Mouse (Mus musculus) forebrain, embryonic 15.5 days (tissue): ENCODE data around the gene Dnmt3a. TPM values are rescaled to one million over a fixed set of nuclear protein-coding genes. Genes with fewer than 3 reads are reported as not detected.

Experiments
- ATAC-seq: fragments of 200-750 bp; cut with Nextera tagmentation; replicated peaks from 2 replicates; pipeline ENCODE4 v1.8.0; 2017; ENCODE audit warnings: mild to moderate bottlenecking, moderate TSS enrichment, moderate library complexity
- H3K27ac ChIP-seq: fragments of 300-500 bp; sonication (generic); replicated peaks from 2 replicates; pipeline ENCODE4 v1.5.1; 2015; ENCODE audit warnings: mild to moderate bottlenecking, inconsistent platforms
- H3K27me3 ChIP-seq: fragments of 300-500 bp; sonication (generic); 2 replicates; pipeline ENCODE4 v1.6.1; 2015; ENCODE audit warnings: inconsistent platforms
- H3K36me3 ChIP-seq: fragments of 300-500 bp; sonication (generic); 2 replicates; pipeline ENCODE4 v1.6.1; 2015; ENCODE audit warnings: mild to moderate bottlenecking, inconsistent platforms
- H3K4me1 ChIP-seq: fragments of 300-500 bp; sonication (generic); 2 replicates; pipeline ENCODE4 v1.6.1; 2015; ENCODE audit warnings: inconsistent platforms
- H3K4me2 ChIP-seq: fragments of 300-500 bp; sonication (generic); replicated peaks from 2 replicates; pipeline ENCODE4 v1.6.1; 2015; ENCODE audit warnings: mild to moderate bottlenecking, inconsistent platforms
- H3K4me3 ChIP-seq: fragments of 300-500 bp; sonication (generic); 2 replicates; pipeline ENCODE4 v1.5.1; 2015; ENCODE audit warnings: mild to moderate bottlenecking, inconsistent platforms
- H3K9ac ChIP-seq: fragments of 300-500 bp; sonication (generic); replicated peaks from 2 replicates; pipeline ENCODE4 v1.6.1; 2015; ENCODE audit warnings: mild to moderate bottlenecking, inconsistent platforms
- H3K9me3 ChIP-seq: fragments of 300-500 bp; sonication (generic); 2 replicates; pipeline ENCODE4 v1.6.1; 2016; ENCODE audit warnings: inconsistent platforms
- WGBS: fragments of 180-500 bp; shearing (Covaris S2); methylation state at CpG from one replicate; pipeline ENCODE4 v1.1.7; 2015; ENCODE audit warnings: mixed read lengths; 5-methylcytosine and 5-hydroxymethylcytosine counted together
- polyA plus RNA-seq: library from polyadenylated mRNA; unstranded; fragments of >200 nt; fragmentation: Nextera tagmentation; extraction: Ambion mirVana; gene quantifications from 2 replicates; pipeline ENCODE4 v1.2.1, GENCODE M21; 2015

The Dnmt3a gene
- polyA plus RNA-seq, 1 experiment from 2014 or later, result 95.4 TPM

GRCm38 (mm10) chr12:3843918-3844317 is 38.1 kb downstream of the Dnmt3a start:
- ATAC-seq, result no peak
- Histone ChIP-seq H3K9ac (no peak overlapping the region), H3K27me3 (no peaks in the 10 kb centered on the region), H3K36me3 (peaks cover 5% of the 10 kb centered on the region; the same call in 1 of the 2 replicates), H3K9me3 (no peaks in the 10 kb centered on the region), H3K4me2 (no peak overlapping the region), H3K27ac (no peak overlapping the region), H3K4me3 (no peak overlapping the region), H3K4me1 (peaks cover 16% of the 10 kb centered on the region)
- 37% methylated on average over 7 of the region's 7 CpGs for WGBS

DNA sequence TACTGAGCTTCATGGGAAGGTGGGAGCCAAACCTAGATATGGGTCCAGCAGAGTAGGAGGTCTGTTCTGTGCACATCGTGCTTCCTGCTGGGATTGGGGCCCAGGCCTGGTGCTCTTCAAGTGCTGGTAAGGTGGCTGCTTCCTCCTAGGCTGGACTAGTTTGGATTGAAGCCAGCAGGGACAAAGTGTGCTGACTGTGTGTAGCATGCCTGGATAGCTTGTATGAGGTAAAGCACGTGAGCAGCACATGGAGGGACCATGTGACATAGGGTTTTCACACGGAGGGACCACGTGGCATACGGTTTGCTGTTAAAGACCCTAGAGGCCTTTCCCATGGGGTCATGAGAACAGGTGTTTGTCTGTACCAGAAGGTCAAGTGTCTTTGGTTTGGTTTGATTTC is 38.5 kb downstream of the Dnmt3a start:
- ATAC-seq, result no peak
- Histone ChIP-seq H3K9me3 (no peaks in the 10 kb centered on the region), H3K27ac (no peak overlapping the region), H3K4me2 (no peak overlapping the region), H3K4me1 (peaks cover 16% of the 10 kb centered on the region), H3K4me3 (no peak overlapping the region), H3K36me3 (peaks cover 5% of the 10 kb centered on the region; the same call in 1 of the 2 replicates), H3K9ac (no peak overlapping the region), H3K27me3 (no peaks in the 10 kb centered on the region)
- WGBS, result 86% methylated on average over 5 of the region's 5 CpGs

GRCm38 (mm10) chr12:3849481-3849880 is 43.7 kb downstream of the Dnmt3a start:
- peaks cover 15% of the 10 kb centered on the region; the same call in 1 of the 2 replicates for H3K36me3 ChIP-seq
- no peak overlapping the region for H3K9ac ChIP-seq
- no peak overlapping the region for H3K4me2 ChIP-seq
- H3K4me3 ChIP-seq, result no peak overlapping the region
- H3K4me1 ChIP-seq, result no peaks in the 10 kb centered on the region
- H3K27ac ChIP-seq, result no peak overlapping the region
- WGBS, result 94% methylated on average over 13 of the region's 13 CpGs
- no peaks in the 10 kb centered on the region for H3K9me3 ChIP-seq
- H3K27me3 ChIP-seq, result no peaks in the 10 kb centered on the region
- ATAC-seq, result no peak

GRCm38 (mm10) chr12:3850165-3850564 is 44.4 kb downstream of the Dnmt3a start:
- WGBS, result 54% methylated on average over 5 of the region's 5 CpGs

GRCm38 (mm10) chr12:3850731-3851130 is 44.9 kb downstream of the Dnmt3a start:
- WGBS, result 67% methylated on average over 6 of the region's 6 CpGs
- H3K4me2 ChIP-seq, result no peak overlapping the region
- no peak overlapping the region for H3K9ac ChIP-seq
- no peak overlapping the region for H3K27ac ChIP-seq
- H3K27me3 ChIP-seq, result no peaks in the 10 kb centered on the region
- H3K4me3 ChIP-seq, result no peak overlapping the region
- ATAC-seq, result no peak
- no peaks in the 10 kb centered on the region for H3K9me3 ChIP-seq
- H3K4me1 ChIP-seq, result peaks cover 2% of the 10 kb centered on the region; the same call in 1 of the 2 replicates
- H3K36me3 ChIP-seq, result peaks cover 9% of the 10 kb centered on the region; the same call in 1 of the 2 replicates

More at GRCm38 (mm10) chr12:3850165-3850564, 44.4 kb downstream of the Dnmt3a start:
- peaks cover 14% of the 10 kb centered on the region; the same call in 1 of the 2 replicates for H3K36me3 ChIP-seq
- no peaks in the 10 kb centered on the region for H3K9me3 ChIP-seq
- no peak overlapping the region for H3K27ac ChIP-seq
- no peak overlapping the region for H3K4me3 ChIP-seq
- no peaks in the 10 kb centered on the region for H3K4me1 ChIP-seq
- no peak overlapping the region for H3K9ac ChIP-seq
- no peak for ATAC-seq
- H3K4me2 ChIP-seq, result no peak overlapping the region
- no peaks in the 10 kb centered on the region for H3K27me3 ChIP-seq

DNA sequence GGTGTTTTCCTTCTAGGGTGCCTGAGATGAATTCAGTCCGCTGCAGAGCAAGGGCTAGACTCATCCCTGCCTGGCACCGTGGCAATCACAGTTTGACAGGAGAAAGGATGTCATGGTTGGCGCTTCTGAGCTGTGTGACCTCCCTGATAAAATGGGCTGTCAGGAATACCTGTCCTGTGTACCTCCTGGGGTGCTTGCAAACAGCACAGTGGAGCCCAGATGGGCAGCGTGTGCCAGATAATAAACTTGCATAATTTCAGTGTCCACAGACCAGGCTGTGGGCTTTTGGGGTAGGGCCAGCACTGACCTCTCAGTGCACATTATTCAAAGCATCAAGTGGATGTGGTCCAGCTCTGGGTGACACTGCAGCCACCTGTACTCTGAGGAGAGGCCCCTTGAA is 45.4 kb downstream of the Dnmt3a start:
- Histone ChIP-seq H3K36me3 (0 out of 2 replicates have a peak, but pooled peaks cover 9% of the 10 kb centered on the region), H3K27ac (no peak overlapping the region), H3K4me1 (peaks cover 5% of the 10 kb centered on the region; the same call in 1 of the 2 replicates), H3K9ac (no peak overlapping the region), H3K4me2 (no peak overlapping the region), H3K9me3 (no peaks in the 10 kb centered on the region), H3K27me3 (no peaks in the 10 kb centered on the region), H3K4me3 (no peak overlapping the region)
- WGBS, result 90% methylated on average over 4 of the region's 4 CpGs
- ATAC-seq, result no peak

GRCm38 (mm10) chr12:3852521-3852920 is 46.7 kb downstream of the Dnmt3a start:
- H3K27me3 ChIP-seq, result no peaks in the 10 kb centered on the region
- H3K4me3 ChIP-seq, result no peak overlapping the region
- ATAC-seq, result no peak
- 0 out of 2 replicates have a peak, but pooled peaks cover 9% of the 10 kb centered on the region for H3K36me3 ChIP-seq
- 46% methylated on average over 5 of the region's 5 CpGs for WGBS
- no peak overlapping the region for H3K27ac ChIP-seq
- no peaks in the 10 kb centered on the region for H3K9me3 ChIP-seq
- H3K9ac ChIP-seq, result no peak overlapping the region
- H3K4me2 ChIP-seq, result no peak overlapping the region
- peaks cover 5% of the 10 kb centered on the region; the same call in 1 of the 2 replicates for H3K4me1 ChIP-seq

DNA sequence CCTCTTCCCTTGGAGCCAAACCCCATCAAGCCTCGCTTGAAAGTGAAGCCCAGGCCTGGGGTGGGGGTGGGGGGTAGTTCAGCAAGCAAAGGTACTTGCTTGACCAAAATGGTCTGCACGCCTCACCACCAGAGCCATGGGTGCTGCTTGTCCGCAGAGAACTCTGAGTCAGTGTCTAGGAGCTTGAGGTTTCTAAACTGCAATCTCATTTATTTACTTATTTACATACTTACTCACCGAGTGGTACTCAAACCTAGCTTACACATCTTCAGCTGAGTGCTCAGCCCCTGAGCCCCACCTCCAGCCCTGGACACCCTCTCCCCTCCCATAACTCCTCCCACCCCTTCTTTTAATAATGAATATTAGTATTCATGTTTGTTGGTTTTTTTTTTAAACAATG is 48.6 kb downstream of the Dnmt3a start:
- Histone ChIP-seq H3K9me3 (no peaks in the 10 kb centered on the region), H3K9ac (no peak overlapping the region), H3K4me2 (no peak overlapping the region), H3K36me3 (0 out of 2 replicates have a peak, but pooled peaks cover 9% of the 10 kb centered on the region), H3K27me3 (no peaks in the 10 kb centered on the region), H3K4me3 (no peak overlapping the region), H3K27ac (no peak overlapping the region), H3K4me1 (peaks cover 5% of the 10 kb centered on the region; the same call in 1 of the 2 replicates)
- no peak for ATAC-seq
- WGBS, result 80% methylated on average over 4 of the region's 4 CpGs

DNA sequence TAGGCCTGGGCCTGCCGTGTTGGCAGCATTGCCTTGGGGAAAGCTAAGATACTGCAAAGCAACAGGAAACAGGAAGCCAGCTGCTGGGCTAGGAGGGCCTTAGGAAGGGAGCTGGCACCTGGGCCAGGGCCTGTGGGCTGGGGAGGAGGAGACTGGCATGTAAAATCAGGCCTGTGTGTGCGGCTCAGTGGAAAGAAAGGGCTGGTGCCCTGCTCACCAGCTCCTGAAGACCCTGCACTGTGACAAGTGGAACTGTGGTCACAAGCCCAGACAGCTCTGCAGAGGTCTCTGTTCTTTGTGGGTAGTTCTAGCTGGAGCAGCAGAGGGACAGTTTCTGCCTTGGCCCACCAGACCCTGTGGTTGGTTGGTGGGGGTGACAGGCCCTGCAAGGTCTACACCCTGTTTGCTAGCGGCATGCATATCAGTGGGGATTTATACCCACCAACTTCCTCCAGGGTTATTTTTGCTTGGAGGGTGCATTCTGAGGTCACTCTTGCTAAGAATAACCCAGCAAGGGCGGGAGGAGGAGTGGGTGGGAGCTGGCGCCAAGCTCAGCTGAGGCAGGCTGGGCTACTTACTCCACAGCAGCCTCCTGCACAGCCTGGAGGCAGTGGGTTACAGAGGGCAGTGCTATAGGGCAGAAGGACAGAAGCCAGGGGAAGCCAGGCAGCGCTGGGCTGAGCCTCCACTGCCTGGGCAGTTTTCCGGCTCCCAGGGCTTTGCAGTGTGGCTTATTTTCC is 50.1 kb downstream of the Dnmt3a start:
- no peak; the same call in 1 of the 2 replicates for ATAC-seq
- peak overlapping the region; percentile 27; the same call in 1 of the 2 replicates for H3K27ac ChIP-seq
- no peaks in the 10 kb centered on the region for H3K9me3 ChIP-seq
- no peak overlapping the region for H3K4me3 ChIP-seq
- 0 out of 2 replicates have a peak, but pooled peaks cover 6% of the 10 kb centered on the region for H3K36me3 ChIP-seq
- peaks cover 5% of the 10 kb centered on the region; the same call in 1 of the 2 replicates for H3K4me1 ChIP-seq
- H3K4me2 ChIP-seq, result no peak overlapping the region
- no peaks in the 10 kb centered on the region for H3K27me3 ChIP-seq
- no peak overlapping the region for H3K9ac ChIP-seq
- 73% methylated on average over 7 of the region's 7 CpGs for WGBS

DNA sequence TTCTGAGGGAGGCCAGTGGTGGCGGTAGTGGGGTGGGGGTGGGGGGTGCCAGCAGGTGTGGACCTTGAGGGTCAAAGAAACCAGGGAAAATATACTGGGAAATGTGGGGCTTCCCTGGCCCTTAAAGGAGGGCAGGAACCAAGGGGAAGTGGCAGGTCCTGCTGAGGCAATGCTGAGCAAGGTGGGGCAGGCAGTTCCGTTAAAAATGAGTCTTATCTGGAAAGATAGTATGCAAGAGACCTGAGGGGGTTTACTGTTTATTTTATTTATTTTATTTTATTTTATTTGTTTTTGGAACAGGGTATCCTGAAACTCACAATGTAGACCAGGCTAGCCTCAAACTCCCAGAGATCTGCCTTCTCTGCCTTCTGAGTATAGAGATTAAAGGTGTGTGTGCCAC is 50.9 kb downstream of the Dnmt3a start:
- Histone ChIP-seq H3K36me3 (no peaks in the 10 kb centered on the region), H3K4me3 (no peak overlapping the region), H3K27me3 (no peaks in the 10 kb centered on the region), H3K9me3 (no peaks in the 10 kb centered on the region), H3K9ac (no peak overlapping the region), H3K27ac (no peak overlapping the region), H3K4me1 (peaks cover 5% of the 10 kb centered on the region; the same call in 1 of the 2 replicates), H3K4me2 (no peak overlapping the region)
- ATAC-seq, result no peak
- WGBS, result 90% methylated on average over 2 of the region's 2 CpGs

DNA sequence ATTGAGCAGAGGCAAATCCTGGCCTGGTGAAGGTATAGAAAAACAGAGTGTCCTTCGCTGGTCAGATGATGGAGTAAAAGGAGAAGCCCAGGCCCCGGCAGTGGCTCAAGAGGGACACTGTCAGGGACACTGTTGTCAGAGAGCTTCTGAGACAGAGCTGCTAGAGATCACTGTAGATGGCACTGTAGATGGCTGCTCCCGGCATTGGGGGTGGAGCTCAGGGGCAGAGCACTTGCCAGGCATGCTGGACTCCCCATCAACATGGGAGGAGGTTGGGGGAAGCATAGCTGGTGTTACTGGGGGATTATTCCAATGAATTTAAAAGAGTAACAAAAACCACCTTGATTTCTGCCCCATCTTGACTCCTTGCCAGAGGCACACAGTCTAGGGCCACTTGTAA is 51.4 kb downstream of the Dnmt3a start:
- Histone ChIP-seq H3K36me3 (no peaks in the 10 kb centered on the region), H3K27ac (no peak overlapping the region), H3K4me3 (no peak overlapping the region), H3K4me2 (no peak overlapping the region), H3K4me1 (peaks cover 5% of the 10 kb centered on the region; the same call in 1 of the 2 replicates), H3K9ac (no peak overlapping the region), H3K27me3 (no peaks in the 10 kb centered on the region), H3K9me3 (no peaks in the 10 kb centered on the region)
- ATAC-seq, result no peak
- WGBS, result 78% methylated on average over 3 of the region's 3 CpGs

DNA sequence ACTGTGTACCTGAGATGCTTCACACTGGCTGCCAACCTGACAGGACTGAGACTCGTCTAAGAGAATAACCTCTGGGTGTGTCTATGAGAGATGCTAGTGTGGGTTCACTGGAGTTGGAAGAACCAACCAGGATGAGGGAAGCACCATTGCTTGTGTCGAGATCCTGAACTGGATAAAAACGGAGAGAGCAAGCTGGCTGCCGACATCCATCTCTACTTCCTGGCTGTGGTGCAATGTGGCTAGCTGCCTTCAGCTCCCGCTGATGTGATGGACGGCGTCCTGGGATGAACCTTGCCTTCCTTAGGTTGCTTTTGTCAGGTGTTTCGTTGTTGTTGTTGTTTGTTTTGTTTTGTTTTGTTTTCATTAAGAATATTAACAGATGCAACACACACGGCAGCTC is 52.0 kb downstream of the Dnmt3a start:
- WGBS, result 89% methylated on average over 9 of the region's 9 CpGs
- H3K4me1 ChIP-seq, result peaks cover 5% of the 10 kb centered on the region; the same call in 1 of the 2 replicates
- H3K9me3 ChIP-seq, result no peaks in the 10 kb centered on the region
- H3K36me3 ChIP-seq, result no peaks in the 10 kb centered on the region
- H3K9ac ChIP-seq, result no peak overlapping the region
- ATAC-seq, result no peak
- H3K27ac ChIP-seq, result no peak overlapping the region
- no peak overlapping the region for H3K4me2 ChIP-seq
- no peak overlapping the region for H3K4me3 ChIP-seq
- H3K27me3 ChIP-seq, result no peaks in the 10 kb centered on the region
